Mouse (Mus musculus) E14TG2a.4 (cell line): ENCODE data around the gene Edem2.

Source experiments
- CTCF ChIP-seq: conservative IDR thresholded peaks from 2 replicates; pipeline ENCODE4 v1.5.1; 2014; ENCODE audit warnings: low read length
- NANOG ChIP-seq: IDR thresholded peaks from 2 replicates; pipeline ENCODE4 v1.6.1; 2014; ENCODE audit warnings: borderline replicate concordance, low read length, mixed read lengths

- no peak for TF ChIP-seq CTCF
- TF ChIP-seq NANOG, result no peak
Observed at GRCm38 (mm10) chr2:155683137-155683536, 46.1 kb downstream of the Edem2 start.
